Mouse (Mus musculus): ENCODE measurements around the gene Mex3b.

Mex3b gene

DNA sequence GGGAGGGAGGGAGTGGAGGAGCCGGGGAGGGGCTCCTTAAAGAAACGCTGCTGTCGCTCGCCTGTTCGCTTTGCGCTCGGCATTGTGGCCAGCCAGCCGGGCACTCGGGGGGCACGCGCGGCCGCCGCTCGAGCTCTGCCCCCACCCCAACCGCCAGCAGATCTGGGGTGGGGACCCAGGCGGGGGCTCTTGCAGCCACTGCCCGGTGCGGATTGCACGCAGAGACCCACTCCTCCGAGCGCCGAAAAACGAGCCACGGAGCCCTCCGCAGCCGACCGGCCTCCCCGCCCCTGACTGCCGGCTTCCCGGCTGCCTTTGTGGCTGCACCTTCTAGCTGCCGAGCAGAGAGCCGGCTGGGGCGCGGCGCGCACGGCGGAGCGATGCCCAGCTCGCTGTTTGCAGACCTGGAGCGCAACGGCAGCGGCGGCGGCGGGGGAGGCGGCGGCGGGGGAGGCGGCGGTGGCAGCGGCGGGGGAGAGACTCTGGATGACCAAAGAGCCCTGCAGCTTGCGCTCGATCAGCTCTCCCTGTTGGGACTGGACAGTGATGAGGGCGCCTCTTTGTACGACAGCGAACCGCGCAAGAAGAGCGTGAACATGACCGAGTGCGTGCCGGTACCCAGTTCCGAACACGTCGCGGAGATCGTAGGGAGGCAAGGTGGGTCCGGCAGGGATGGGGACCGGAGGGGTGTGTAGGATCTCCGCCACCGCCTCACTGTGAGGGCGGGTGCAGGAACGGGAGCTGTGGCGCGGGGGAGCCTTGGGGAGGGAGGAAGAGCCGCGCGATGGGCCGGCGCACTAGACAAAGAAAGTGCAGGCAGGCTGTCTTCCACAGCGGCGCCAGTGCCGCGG is at the start of gene Mex3b:
Mex3b (plus strand) TSS at position 63 of the 851 bp plus-strand sequence.
- DNase-seq (ENCODE audit: low read depth, low spot score) = peak; percentile 89

DNA sequence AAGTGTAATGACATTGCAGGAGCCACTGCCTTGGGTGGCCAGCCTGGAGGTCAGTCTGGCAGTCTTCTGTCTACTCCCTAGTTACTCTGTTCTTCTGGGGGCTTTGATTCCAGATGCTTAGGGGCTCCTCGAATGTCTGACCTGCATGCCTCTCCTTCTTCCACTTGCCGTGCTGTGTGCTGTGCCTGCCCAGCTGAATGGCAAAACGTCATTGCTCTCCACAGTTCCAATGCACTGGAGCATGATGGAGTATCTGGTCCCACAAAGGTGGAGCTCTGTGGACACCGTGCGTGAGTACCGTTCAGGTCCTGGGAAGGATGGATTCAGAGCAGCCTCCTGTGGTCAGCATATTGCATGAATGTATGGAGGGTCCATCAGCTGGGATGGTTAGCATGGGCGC is 47.6 kb upstream of the Mex3b start:
- no peak for DNase-seq (ENCODE audit: low read depth, low spot score)

DNA sequence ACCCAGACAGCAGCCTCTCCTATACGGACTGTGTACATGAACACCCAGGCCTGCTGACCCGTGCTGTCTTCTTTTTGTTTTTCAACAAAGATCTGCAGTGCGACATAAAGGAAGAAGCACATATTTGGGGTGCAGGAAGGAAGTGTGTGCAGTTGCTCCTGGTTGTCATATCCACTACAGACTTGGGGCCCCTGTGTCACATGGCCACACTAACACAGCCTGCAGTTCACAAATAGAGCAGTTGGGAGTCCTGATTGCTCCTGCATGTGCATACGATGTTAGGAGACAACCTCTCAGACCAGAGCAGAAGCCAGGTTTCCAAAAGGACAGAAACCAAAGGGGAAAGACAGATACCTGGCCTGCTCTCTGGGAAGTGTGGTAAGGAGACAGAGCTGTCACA is 46.5 kb upstream of the Mex3b start:
- no peak for DNase-seq (ENCODE audit: low read depth, low spot score)

DNA sequence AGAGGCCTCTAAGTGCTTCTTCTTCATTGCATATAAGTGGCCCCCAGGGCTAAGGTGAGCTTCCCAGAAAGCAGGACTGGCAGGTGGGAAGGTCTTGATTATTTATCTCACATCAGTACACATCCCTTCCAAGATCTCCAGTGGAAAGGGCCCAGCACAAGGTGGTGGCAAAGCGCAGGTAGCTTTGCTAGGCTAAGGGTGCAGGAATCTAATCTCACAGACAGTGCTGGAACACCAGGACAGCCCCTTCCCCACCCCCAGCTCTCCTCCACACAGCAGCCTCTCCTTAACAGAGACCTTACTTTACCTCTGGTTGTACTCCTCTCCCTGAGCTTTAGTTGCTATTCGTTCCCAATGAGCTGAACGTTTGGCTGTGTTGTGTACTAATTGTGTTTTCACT is 45.6 kb upstream of the Mex3b start:
- DNase-seq (ENCODE audit: low read depth, low spot score) = no peak

DNA sequence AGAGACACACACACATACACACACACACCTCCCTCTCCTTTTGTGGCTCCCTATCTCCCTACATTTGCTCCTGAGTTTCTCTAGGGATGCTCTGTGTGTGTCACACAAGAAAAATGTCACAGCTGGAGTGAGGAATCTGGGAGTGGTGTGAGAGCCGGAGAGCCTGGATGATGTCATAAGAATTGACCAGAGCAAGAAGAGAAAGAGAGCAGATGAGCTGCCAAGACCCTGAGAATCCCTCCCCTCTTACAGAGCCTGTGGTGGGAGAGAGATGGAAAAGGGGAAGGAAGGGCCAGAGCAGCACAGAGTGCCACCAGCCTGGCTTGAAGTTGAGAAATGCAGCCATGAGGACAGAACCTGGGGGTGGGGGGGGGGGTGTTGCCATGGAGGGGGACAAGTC is 44.6 kb upstream of the Mex3b start:
- peak; percentile 59 for DNase-seq (ENCODE audit: low read depth, low spot score)

DNA sequence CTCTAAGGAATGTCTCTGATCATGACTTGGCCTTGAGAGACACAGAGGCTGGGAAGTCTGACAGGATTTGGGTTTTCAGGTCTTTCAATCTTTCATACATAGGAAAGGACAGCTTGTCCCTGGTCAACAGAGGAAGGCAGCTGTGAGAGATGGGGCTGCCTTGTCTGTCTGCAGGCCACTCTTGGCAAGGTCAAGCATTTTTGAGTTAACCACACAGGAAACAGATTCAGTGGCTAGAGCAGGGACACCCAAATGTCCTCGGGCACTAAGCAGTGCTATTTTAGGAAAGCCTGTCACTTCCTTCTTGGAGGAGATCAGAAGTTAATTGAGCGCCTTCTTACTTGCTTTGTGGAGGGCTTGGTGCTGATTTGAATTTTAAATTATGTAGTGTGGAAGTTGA is 38.9 kb upstream of the Mex3b start:
- no peak for DNase-seq (ENCODE audit: low read depth, low spot score)

DNA sequence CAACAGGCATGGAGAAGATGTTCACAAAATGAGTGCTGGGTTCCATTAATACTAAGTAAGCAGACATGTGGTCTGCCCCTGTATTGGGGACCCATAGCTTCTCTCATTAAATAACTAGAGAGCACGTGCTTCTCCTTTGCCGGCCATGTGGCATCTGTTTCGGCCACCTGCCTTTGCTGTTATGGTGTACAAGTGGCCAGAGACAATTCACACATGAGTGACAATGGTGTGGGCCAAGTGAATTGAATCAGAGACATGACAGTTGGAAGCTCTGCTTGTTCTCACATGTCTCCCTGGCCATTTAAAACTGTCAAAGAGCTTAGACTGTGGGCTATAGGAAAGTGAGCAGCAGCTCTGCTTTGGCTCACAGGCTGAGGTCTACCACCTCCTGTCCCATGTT is 37.6 kb upstream of the Mex3b start:
- DNase-seq (ENCODE audit: low read depth, low spot score) = no peak

DNA sequence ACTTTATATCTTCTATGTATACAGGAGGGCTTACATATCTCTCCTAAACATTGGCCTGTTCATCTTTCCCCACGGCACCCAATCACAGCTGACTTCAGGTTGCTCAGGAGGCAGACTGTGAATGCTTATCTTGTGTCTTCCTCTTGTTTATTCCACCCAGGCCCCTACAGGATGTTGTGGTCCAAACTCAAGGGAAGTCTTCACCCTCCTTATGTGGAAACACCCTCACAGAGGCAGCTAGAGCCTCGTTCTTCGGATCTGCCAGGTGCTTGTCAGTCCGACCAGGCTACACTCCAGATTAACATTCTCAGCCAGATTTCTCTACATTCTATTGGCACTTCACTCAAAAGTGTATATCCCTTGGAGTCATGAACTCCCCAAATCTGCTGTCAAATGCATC is 32.7 kb upstream of the Mex3b start:
- DNase-seq (ENCODE audit: low read depth, low spot score) = no peak

DNA sequence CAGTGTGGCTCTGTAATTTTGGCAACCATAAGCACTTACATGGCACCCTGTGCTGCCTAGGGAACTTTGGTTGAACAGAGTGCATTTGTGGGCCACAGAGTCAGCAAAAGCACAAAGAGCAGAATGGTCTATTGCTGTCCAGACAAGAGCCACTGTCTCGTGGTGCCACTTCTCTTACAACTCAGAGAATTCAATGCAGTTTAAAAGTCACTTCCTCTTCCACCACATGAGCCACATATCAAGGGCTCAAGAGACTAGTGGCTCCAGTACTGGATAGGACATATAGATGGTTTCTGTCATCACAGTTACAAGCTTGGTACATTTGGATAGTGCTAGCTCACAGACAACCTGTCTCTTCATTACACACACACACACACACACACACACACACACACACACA is 28.7 kb upstream of the Mex3b start:
- no peak for DNase-seq (ENCODE audit: low read depth, low spot score)

DNA sequence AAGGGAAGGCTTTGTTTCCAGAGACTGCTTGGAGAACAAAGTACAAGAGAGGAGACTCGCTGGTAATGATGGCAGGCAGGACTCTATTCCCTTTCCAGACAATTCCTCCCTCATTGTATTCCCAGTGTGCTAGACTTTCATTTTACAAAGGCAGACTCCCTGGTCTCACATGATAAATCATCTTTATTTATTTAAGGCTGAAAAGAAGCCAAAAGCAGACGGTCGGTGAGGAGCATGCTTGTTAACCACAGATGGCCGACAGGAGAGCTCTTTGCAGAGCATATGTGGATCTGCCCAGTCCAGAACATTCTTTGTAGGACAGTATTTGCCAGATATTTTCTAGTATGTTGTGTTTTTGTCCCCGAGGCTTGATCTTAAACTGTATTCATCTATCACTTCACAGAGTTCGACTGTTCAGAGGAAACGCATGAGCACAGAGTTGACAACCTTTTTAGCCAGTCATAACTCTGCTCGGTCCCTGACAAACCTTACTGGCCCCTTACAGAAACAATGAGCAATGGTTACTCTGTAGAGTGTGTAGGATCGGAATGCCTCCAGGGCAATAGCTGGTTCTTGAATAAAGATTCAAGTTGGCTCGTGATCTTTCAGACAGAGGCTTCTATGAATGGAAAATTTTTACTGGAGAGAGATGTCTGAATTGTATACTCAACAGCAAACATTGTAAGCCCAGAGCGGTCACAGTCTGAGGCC is 28.0 kb upstream of the Mex3b start:
- DNase-seq (ENCODE audit: low read depth, low spot score) = no peak

DNA sequence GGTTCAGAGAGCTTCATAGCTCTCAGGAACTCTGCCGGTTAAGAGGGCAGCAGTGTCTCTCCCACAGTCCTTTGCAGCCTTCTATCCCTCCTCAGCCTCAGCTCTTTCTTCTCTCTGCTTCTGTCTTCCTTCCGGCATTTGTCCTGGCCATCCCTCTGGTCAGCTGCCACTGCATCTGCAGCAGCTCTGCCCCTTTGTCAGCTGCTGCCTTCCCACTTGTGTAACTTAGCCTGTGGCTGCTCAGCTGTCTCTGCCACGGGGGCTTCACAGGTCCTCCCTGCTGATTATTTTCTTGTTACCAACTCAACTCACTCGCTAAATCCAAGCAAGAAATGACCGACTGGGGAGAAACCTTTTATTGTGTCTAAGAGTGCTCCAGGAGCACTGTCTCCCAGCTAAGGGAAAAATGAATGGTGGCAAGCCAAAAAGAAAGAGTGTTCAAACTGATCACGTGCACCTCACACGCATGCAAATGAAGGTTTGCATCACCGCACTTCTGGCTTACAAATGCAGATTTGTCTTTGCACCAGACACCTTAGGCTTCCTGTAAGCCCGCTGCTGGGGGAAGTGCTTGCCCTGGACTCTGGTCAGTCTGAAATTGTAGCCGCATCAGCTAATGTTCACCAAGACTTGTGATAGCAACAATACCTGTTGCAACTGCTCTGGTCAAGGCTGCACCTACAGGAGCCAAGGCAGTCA is 24.8 kb upstream of the Mex3b start:
- peak; percentile 74 for DNase-seq (ENCODE audit: low read depth, low spot score)

DNA sequence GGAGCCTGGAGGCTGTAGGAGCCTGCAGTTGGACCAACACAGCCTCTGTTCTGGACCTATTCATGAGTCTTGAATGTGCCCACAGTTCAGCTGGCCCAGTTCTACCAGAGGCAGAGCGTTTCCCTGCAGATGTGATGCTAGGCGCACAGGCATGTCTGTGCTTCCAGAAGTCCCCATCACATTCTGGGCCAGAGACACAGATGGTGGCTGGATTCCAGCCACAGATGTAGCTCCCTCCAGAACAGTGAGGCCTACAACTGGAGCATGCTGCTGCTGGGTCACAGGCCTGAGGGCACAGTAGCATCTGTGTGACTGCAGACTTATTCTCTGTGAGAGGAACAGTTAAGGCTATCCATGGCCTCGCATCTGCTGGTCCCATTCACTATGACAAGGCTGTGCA is 16.4 kb upstream of the Mex3b start:
- DNase-seq (ENCODE audit: low read depth, low spot score) = no peak

DNA sequence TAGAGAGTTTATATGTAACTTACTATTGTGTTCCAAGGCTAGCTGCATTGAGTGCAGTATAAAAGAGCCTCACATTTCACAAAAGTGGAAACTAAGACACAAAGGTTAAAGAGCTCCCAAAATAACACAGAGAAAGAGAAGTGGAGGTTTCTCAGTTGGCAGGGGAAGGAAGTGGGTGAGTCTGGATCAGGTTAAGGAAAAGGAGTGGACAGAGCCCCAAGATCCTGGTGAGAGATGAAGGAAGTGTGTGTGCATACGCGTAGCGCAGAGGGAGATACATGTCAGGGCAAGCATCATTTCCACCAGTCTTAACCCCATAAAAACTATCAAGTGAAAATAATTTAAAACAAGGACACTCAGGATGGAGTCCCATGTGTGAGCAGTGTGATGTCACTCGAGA is 15.5 kb upstream of the Mex3b start:
- no peak for DNase-seq (ENCODE audit: low read depth, low spot score)

DNA sequence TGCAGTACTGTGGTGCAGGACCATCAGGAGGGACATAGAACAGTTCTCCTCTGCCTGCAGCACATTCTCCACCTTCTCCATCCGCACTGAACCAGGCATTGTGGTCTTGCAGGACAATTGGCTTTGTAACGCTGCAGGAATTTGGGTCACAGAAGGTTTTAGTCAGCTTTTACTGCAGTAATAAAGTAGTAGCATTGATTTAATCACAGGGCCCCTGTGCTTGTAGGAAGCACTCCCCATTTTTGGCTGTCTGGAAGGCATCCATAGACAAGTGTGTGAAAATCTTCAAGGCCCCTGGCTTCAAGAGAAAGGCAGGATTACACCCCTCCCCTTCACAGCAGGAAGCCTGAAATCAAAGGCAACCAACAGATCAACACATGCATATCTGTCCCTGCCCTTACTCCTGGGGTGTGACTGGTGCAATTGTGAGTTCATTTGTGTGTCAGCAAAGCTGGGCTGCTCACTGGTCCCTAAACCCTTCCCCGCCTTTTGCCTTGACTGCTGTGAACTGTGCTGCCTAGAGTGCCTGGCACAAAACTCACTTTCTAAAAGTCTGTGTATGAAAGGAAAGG is 12.9 kb upstream of the Mex3b start:
- DNase-seq (ENCODE audit: low read depth, low spot score) = peak; percentile 92

DNA sequence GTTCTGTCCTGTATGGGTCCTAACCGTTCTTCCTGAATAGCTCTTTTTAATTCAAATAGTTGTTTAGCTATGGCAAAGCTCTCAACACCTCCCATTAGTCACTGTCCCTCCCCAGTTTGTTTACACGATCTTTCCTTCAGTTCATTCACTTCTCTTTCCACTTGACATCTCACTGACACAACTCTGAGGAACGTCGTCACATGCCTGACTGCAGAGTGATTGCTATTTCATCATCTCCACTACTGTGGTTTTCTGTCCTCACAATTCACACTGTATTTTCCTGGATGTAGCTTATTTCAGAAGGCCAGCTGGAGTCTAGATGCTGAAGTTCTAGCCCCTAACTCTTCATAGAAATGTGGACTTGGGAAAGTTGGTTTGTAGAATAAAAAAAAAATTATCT is 8.5 kb upstream of the Mex3b start:
- DNase-seq (ENCODE audit: low read depth, low spot score) = no peak

DNA sequence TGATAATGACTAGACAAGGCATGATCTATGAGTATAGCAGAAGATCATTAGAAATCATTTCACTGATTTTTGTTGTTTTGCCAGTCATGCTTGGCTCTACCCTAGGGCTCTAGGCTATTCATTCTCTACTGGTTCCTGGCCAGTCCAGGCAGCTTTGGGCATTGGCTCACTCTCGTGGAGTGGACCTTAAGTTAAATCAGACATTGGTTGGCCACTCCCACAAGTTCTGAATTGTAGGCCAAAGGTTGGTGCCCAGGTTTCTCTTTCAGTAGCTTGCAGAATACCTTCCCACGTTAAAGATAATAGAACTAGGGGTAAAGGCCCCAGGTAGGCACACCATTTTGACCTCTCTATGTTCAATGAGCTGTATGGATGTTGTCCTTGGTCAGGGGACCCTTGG is 6.5 kb upstream of the Mex3b start:
- DNase-seq (ENCODE audit: low read depth, low spot score) = no peak

DNA sequence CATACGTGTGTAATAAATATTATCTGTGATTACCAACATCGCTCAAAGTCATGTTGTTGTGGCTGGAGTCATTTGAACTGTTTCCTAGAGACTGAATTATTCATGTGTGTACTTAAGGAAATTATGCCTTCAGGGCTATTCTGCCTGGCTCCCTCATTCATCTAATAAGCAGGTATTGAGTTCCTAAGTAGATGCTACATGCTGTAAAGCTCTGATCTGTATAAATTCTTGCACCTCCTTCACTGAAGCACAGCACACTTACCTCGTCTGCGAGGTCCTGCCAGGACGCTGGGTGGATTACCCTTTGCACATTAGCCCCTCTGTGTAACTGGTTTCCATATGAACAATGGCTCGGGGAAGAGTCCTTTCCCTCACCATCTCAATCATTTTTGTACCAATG is 3.8 kb upstream of the Mex3b start:
- no peak for DNase-seq (ENCODE audit: low read depth, low spot score)

DNA sequence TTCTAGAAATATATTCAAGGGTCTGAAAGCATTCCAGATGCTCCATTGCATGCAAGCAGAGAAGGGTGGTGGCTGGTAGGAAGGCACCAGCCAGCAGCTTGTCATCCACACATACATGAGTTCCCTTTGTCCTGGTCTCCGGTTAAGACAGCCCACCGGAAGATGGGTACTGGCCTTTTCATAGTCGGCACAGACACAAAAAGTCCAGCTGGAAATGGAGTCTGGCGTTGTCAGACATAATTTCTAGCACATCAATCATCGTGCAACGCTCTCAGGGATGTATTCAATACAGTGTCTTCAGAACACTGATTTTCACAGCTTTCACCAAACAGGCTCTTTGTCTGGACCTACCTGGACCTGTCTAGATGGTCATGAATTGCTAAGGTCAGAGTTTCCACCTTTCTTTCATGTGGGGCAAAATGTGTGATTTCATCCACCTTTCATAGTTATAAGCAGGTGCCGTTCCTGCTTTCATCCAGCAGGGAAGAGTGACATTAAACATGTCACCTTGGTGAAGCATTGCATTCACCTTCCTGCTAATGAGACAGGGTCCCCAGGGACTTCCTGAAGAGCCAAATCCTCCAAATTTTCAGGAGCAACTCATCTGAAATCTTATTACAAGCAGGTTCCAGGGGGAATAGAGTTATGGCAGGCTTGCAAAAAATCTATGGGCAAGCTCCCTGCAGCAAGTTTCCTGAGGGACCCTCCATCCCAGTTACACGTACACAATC is 2.7 kb upstream of the Mex3b start:
- DNase-seq (ENCODE audit: low read depth, low spot score) = no peak

DNA sequence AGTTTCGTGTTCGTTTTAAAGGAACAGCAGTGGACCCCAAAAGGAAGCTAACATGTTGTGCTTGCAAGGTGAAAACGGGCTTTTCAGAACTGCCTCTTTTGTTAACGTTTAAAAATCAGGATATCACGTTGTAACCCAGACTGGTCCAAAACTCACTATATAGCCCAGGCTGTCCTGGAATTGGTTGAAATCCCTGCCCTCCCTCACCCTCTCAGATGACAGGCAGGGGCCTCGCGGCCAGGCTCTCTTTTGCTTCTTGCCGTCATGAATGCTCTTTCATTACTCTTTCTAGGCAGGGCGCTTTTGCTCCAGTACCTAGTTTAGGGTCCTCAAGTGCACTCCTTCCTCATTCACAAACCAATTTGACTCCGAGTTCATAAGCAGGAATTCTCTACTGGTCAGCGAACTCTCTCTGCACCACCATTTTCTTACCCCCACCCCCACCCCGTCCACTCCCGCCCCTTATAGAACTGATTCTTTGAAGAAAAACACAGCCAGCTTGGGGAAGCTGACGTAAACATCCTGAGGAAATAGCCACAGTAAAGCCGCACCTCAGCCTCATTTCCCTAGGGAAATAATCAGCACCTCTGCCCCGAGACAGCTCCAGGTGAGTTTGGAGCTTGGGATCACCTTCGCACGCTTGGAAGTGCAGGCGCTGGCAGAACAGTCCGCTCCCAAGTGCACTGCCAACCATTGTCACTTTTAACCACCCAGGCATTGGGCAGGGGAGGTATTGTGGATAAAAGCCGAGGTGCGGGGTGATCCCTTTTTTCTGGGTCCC is 2.0 kb upstream of the Mex3b start:
- DNase-seq (ENCODE audit: low read depth, low spot score) = peak; percentile 80

DNA sequence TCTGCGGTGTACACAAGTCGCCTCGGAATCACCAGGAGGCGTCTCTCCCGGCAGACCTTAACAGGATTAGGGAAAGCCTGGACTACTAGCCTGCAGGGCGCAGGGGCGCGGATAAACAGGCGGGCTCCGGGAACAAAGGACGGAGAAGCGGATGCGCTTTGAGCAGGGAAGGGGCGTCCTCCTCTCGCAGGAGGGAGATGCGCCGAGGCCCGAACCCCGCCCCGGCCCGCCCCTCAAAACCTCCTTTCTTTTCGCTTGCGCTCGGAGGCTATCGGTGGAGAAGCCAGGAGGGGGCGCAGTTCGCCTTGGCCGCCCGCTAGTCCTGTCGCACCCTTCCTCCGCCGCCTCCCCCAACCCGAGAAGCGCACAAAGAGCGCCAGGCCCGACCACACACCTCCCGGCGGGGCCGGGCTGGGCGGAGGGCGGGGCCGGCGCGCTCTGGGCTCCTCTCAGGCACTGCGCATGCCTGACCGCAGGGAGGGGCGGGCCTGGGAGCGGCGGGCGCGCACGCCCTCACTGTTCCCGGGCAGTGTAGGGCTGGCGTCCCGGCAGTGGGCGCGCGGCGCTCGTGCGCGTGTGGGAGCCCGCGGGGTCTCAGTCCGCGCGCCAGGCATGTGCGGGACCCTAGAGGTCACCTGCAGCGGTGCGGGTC is 1.2 kb upstream of the Mex3b start:
- peak; percentile 99 for DNase-seq (ENCODE audit: low read depth, low spot score)
